Mouse (Mus musculus): ENCODE measurements around the gene Tk1. TPM values are rescaled to one million over a fixed set of nuclear protein-coding genes. Genes with fewer than 3 reads are reported as not detected.

Tk1 gene
- polyA plus RNA-seq, 1 experiment: 61.6 TPM

GRCm38 (mm10) chr11:117826164-117826563 is 272 bp upstream of the Tk1 start:
- 0 out of 2 replicates have a peak overlapping the region, but pooled peaks have one; percentile 37 for H3K4me3 ChIP-seq (ENCODE audit: extremely low read depth, insufficient read depth, insufficient read length)
- peaks cover 27% of the 10 kb centered on the region; the same call in 1 of the 2 replicates for H3K4me1 ChIP-seq (ENCODE audit: control insufficient read depth, insufficient read depth, insufficient read length)
- DNase-seq (ENCODE audit: low read depth in 1 of 2, low spot score in 2 of 2): no peak
- WGBS: 60% methylated on average over 5 of the region's 5 CpGs
- peaks cover 6% of the 10 kb centered on the region for H3K36me3 ChIP-seq (ENCODE audit: control insufficient read depth, insufficient read depth, low read length)
- H3K27ac ChIP-seq (ENCODE audit: insufficient read depth, low read length): peak overlapping the region; percentile 94; the same call in 1 of the 2 replicates
- no peaks in the 10 kb centered on the region for H3K27me3 ChIP-seq (ENCODE audit: control insufficient read depth, insufficient read depth, low read length)
- no peak for TF ChIP-seq CTCF (IDR thresholded peaks at IDR 0.05; ENCODE audit: extremely low read depth, insufficient read depth, insufficient read length, insufficient replicate concordance)
- no peak for TF ChIP-seq POLR2A (IDR thresholded peaks at IDR 0.05; ENCODE audit: low read depth, low read length)

GRCm38 (mm10) chr11:117824060-117824969 is 1.6 kb downstream of the Tk1 start:
- 22% methylated on average over 23 of the region's 23 CpGs for WGBS
- Histone ChIP-seq H3K4me3 (ENCODE audit: extremely low read depth, insufficient read depth, insufficient read length) (peak overlapping the region; percentile 28; the same call in 1 of the 2 replicates), H3K27me3 (ENCODE audit: control insufficient read depth, insufficient read depth, low read length) (no peaks in the 10 kb centered on the region), H3K36me3 (ENCODE audit: control insufficient read depth, insufficient read depth, low read length) (peaks cover 12% of the 10 kb centered on the region), H3K4me1 (ENCODE audit: control insufficient read depth, insufficient read depth, insufficient read length) (peaks cover 27% of the 10 kb centered on the region; the same call in 1 of the 2 replicates), H3K27ac (ENCODE audit: insufficient read depth, low read length) (peak overlapping the region; percentile 3; the same call in 1 of the 2 replicates)
- DNase-seq (ENCODE audit: low read depth in 1 of 2, low spot score in 2 of 2): peak; percentile 50 to 69
- TF ChIP-seq CTCF (IDR thresholded peaks at IDR 0.05; ENCODE audit: extremely low read depth, insufficient read depth, insufficient read length, insufficient replicate concordance) (peak; percentile 99), POLR2A (IDR thresholded peaks at IDR 0.05; ENCODE audit: low read depth, low read length) (no peak)

GRCm38 (mm10) chr11:117823411-117823810 is 2.5 kb downstream of the Tk1 start:
- TF ChIP-seq POLR2A (IDR thresholded peaks at IDR 0.05; ENCODE audit: low read depth, low read length): no peak
- no peak for TF ChIP-seq CTCF (IDR thresholded peaks at IDR 0.05; ENCODE audit: extremely low read depth, insufficient read depth, insufficient read length, insufficient replicate concordance)
- no peak overlapping the region for H3K27ac ChIP-seq (ENCODE audit: insufficient read depth, low read length)
- H3K27me3 ChIP-seq (ENCODE audit: control insufficient read depth, insufficient read depth, low read length): no peaks in the 10 kb centered on the region
- WGBS: 92% methylated on average over 6 of the region's 6 CpGs
- H3K4me3 ChIP-seq (ENCODE audit: extremely low read depth, insufficient read depth, insufficient read length): no peak overlapping the region
- H3K4me1 ChIP-seq (ENCODE audit: control insufficient read depth, insufficient read depth, insufficient read length): peaks cover 19% of the 10 kb centered on the region; the same call in 1 of the 2 replicates
- peaks cover 15% of the 10 kb centered on the region for H3K36me3 ChIP-seq (ENCODE audit: control insufficient read depth, insufficient read depth, low read length)
- no peak for DNase-seq (ENCODE audit: low read depth in 1 of 2, low spot score in 2 of 2)

- WGBS: 81% methylated on average over 7 of the region's 7 CpGs
- no peak for DNase-seq (ENCODE audit: low read depth in 1 of 2, low spot score in 2 of 2)
Observed at GRCm38 (mm10) chr11:117822728-117823241, 3.1 kb downstream of the Tk1 start.

GRCm38 (mm10) chr11:117821868-117822267 is 4.0 kb downstream of the Tk1 start:
- WGBS: 96% methylated on average over 9 of the region's 9 CpGs
- Histone ChIP-seq H3K36me3 (ENCODE audit: control insufficient read depth, insufficient read depth, low read length) (peaks cover 24% of the 10 kb centered on the region), H3K27ac (ENCODE audit: insufficient read depth, low read length) (no peak overlapping the region), H3K27me3 (ENCODE audit: control insufficient read depth, insufficient read depth, low read length) (no peaks in the 10 kb centered on the region), H3K4me1 (ENCODE audit: control insufficient read depth, insufficient read depth, insufficient read length) (peaks cover 11% of the 10 kb centered on the region; the same call in 1 of the 2 replicates), H3K4me3 (ENCODE audit: extremely low read depth, insufficient read depth, insufficient read length) (no peak overlapping the region)
- no peak for DNase-seq (ENCODE audit: low read depth in 1 of 2, low spot score in 2 of 2)
- TF ChIP-seq POLR2A (IDR thresholded peaks at IDR 0.05; ENCODE audit: low read depth, low read length): no peak
- no peak for TF ChIP-seq CTCF (IDR thresholded peaks at IDR 0.05; ENCODE audit: extremely low read depth, insufficient read depth, insufficient read length, insufficient replicate concordance)

More at GRCm38 (mm10) chr11:117822728-117823241, 3.1 kb downstream of the Tk1 start:
- Histone ChIP-seq H3K36me3 (ENCODE audit: control insufficient read depth, insufficient read depth, low read length) (peaks cover 19% of the 10 kb centered on the region), H3K4me3 (ENCODE audit: extremely low read depth, insufficient read depth, insufficient read length) (no peak overlapping the region), H3K27me3 (ENCODE audit: control insufficient read depth, insufficient read depth, low read length) (no peaks in the 10 kb centered on the region), H3K27ac (ENCODE audit: insufficient read depth, low read length) (peak overlapping the region; percentile 50), H3K4me1 (ENCODE audit: control insufficient read depth, insufficient read depth, insufficient read length) (peaks cover 14% of the 10 kb centered on the region; the same call in 1 of the 2 replicates)
- TF ChIP-seq POLR2A (IDR thresholded peaks at IDR 0.05; ENCODE audit: low read depth, low read length): no peak
- TF ChIP-seq CTCF (IDR thresholded peaks at IDR 0.05; ENCODE audit: extremely low read depth, insufficient read depth, insufficient read length, insufficient replicate concordance): no peak

- Histone ChIP-seq H3K27me3 (ENCODE audit: control insufficient read depth, insufficient read depth, low read length) (no peaks in the 10 kb centered on the region), H3K4me3 (ENCODE audit: extremely low read depth, insufficient read depth, insufficient read length) (no peak overlapping the region), H3K4me1 (ENCODE audit: control insufficient read depth, insufficient read depth, insufficient read length) (peaks cover 8% of the 10 kb centered on the region; the same call in 1 of the 2 replicates), H3K36me3 (ENCODE audit: control insufficient read depth, insufficient read depth, low read length) (peaks cover 32% of the 10 kb centered on the region), H3K27ac (ENCODE audit: insufficient read depth, low read length) (no peak overlapping the region)
- TF ChIP-seq CTCF (IDR thresholded peaks at IDR 0.05; ENCODE audit: extremely low read depth, insufficient read depth, insufficient read length, insufficient replicate concordance) (no peak), POLR2A (IDR thresholded peaks at IDR 0.05; ENCODE audit: low read depth, low read length) (no peak)
- WGBS: 97% methylated on average over 7 of the region's 7 CpGs
- DNase-seq (ENCODE audit: low read depth in 1 of 2, low spot score in 2 of 2): no peak
Observed at GRCm38 (mm10) chr11:117820173-117820572, 5.7 kb downstream of the Tk1 start.
